Mouse (Mus musculus) cerebellum, adult 2 months (tissue): ENCODE measurements around the gene Ascl3. TPM values are rescaled to one million over a fixed set of nuclear protein-coding genes. Genes with fewer than 3 reads are reported as not detected.

Experiments
- DNase-seq, 2 experiments: peaks; one replicate each; pipeline ENCODE4 v3.0.0; 2021
- H3K27ac ChIP-seq: fragments of 200-500 bp; 2 replicates; pipeline ENCODE4 v1.5.1; 2012; ENCODE audit warnings: low read length, control low read depth, inconsistent platforms; ENCODE audit not compliant: insufficient read depth
- H3K27me3 ChIP-seq: fragments of 200-500 bp; 2 replicates; pipeline ENCODE4 v1.6.1; 2012; ENCODE audit warnings: inconsistent platforms, mild to moderate bottlenecking, low read length, moderate library complexity; ENCODE audit not compliant: control insufficient read depth, insufficient read depth
- H3K4me1 ChIP-seq: fragments of 200-500 bp; 2 replicates; pipeline ENCODE4 v1.6.1; 2011; ENCODE audit warnings: low read length; ENCODE audit not compliant: control insufficient read depth, insufficient read depth
- H3K4me3 ChIP-seq: fragments of 200-500 bp; replicated peaks from 2 replicates; pipeline ENCODE3; 2011; ENCODE audit warnings: mild to moderate bottlenecking, low read depth, low read length, control low read depth; ENCODE audit not compliant: insufficient read depth
- CTCF ChIP-seq: fragments of 200-500 bp; IDR thresholded peaks from 2 replicates; pipeline ENCODE4 v1.5.1; 2011; ENCODE audit warnings: low read depth, mild to moderate bottlenecking, control low read depth, low read length, moderate library complexity, borderline replicate concordance; ENCODE audit not compliant: insufficient read depth
- POLR2A ChIP-seq: fragments of 200-500 bp; IDR thresholded peaks from 2 replicates; pipeline ENCODE4 v1.6.1; 2011; ENCODE audit warnings: low read length, control low read depth, borderline replicate concordance; ENCODE audit not compliant: insufficient read depth
- WGBS: fragments of 180-500 bp; shearing (Covaris S2); methylation state at CpG from one replicate; pipeline ENCODE4 v1.1.7; 2018; 5-methylcytosine and 5-hydroxymethylcytosine counted together
- polyA plus RNA-seq: library from polyadenylated mRNA; depleted of rRNA; stranded (reverse); fragments of >200 nt; gene quantifications from 2 replicates; pipeline ENCODE4 v1.2.3, GENCODE M21; 2012; rRNA removed

The Ascl3 gene
- polyA plus RNA-seq, 1 experiment: 0.39 TPM

GRCm38 (mm10) chr7:109690101-109690500, 41.4 kb downstream of the Ascl3 start:
- TF ChIP-seq POLR2A (no peak), CTCF (no peak)
- WGBS: 91% methylated on average over 3 of the region's 3 CpGs
- H3K4me3 ChIP-seq: no peak overlapping the region
- no peak overlapping the region for H3K27ac ChIP-seq
- DNase-seq: no peak
- H3K4me1 ChIP-seq: no peaks in the 10 kb centered on the region
- H3K27me3 ChIP-seq: no peaks in the 10 kb centered on the region

DNA sequence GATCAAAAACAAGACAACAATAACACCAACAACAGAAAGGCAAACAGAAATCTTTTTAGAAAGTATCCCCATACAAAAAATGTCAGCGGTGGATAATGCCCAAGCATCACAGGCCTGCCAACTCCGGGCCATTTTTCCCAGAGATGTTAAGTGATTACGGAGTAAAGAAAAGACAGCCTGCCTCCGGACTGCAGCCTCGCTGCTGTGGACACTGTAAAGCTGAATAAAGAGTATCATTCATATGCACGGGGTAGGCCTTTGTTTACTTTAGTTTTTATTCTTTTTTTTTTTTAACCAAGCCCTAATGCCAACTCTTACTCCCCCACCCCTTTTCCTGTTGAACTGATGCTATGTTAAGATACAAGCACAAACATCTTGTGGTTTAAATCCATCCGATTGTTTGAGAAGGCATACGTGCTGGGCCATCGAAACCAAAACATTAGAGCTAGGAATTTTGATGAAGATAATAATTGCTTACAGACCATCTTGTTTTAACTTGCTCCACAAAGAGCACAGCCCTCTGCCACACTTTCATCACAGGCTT, 44.9 kb downstream of the Ascl3 start:
- no peak overlapping the region for H3K4me3 ChIP-seq
- no peak for DNase-seq
- no peaks in the 10 kb centered on the region for H3K27me3 ChIP-seq
- TF ChIP-seq POLR2A: no peak
- no peak for TF ChIP-seq CTCF
- 64% methylated on average over 9 of the region's 9 CpGs for WGBS
- H3K27ac ChIP-seq: no peak overlapping the region
- H3K4me1 ChIP-seq: no peaks in the 10 kb centered on the region

DNA sequence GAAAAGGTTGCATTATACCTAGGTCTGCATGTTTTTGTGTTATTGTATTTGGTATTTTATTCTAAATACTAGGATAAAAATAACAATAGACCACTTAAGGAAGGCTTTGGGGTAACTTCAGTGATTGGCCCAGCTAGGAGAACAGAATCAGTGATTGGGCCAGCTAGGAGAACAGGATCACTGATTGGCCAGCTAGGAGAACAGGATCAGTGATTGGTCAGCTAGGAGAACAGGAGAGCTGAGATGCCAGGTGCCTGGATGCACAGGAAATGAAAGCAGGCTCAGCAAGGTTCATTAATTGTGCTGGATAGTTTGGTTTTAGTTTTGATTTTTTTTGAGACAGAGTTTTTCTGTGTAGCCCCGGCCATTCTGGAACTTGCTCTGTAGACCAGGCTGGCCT, 50.6 kb downstream of the Ascl3 start:
- Histone ChIP-seq H3K4me1 (no peaks in the 10 kb centered on the region), H3K27ac (no peak overlapping the region), H3K27me3 (no peaks in the 10 kb centered on the region), H3K4me3 (no peak overlapping the region)
- WGBS: 95% methylated on average over 1 of the region's 1 CpGs
- no peak for DNase-seq
- TF ChIP-seq POLR2A (no peak), CTCF (no peak)

DNA sequence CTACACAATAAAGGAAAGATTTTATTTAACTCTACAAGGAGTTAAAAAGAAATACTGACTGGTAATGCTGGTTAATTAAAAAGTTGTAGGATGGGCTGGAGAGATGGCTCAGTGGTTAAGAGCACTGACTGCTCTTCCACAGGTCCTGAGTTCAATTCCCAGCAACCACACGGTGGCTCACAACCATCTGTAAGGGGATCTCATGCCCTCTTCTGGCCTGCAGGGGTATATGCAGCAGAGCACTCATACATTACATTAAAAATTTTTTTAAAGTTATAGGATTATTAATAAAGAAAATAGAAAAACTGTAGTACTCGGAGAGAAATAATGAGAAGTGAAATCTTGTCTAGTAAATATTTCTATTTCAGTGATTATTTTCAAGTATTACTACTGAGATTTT, 51.2 kb downstream of the Ascl3 start:
- no peaks in the 10 kb centered on the region for H3K27me3 ChIP-seq
- DNase-seq: no peak
- H3K27ac ChIP-seq: no peak overlapping the region
- WGBS: 93% methylated on average over 2 of the region's 2 CpGs
- TF ChIP-seq POLR2A (no peak), CTCF (no peak)
- no peaks in the 10 kb centered on the region for H3K4me1 ChIP-seq
- no peak overlapping the region for H3K4me3 ChIP-seq

Other genes starting within 250 kb of the Ascl3 start
- gene Trim66, start 223.6 kb downstream of the Ascl3 start, polyA plus RNA-seq: 11.3 and 11.6 TPM in 2 replicates
- 299 and 318 TPM in 2 replicates for gene Rpl27a, start 212.6 kb downstream of the Ascl3 start, polyA plus RNA-seq
- gene St5, start 28.1 kb downstream of the Ascl3 start, polyA plus RNA-seq: 43.8 and 44.8 TPM in 2 replicates
- 6.7 and 6.9 TPM in 2 replicates for gene Akip1, start 28.0 kb downstream of the Ascl3 start, polyA plus RNA-seq
- 0.16 and 0.20 TPM in 2 replicates for gene BC051019, start 7.9 kb downstream of the Ascl3 start, polyA plus RNA-seq
- 135 and 140 TPM in 2 replicates for gene Tmem9b, start 21.1 kb upstream of the Ascl3 start, polyA plus RNA-seq
- gene Nrip3, start 50.3 kb upstream of the Ascl3 start, polyA plus RNA-seq: 46.6 and 52.8 TPM in 2 replicates
- gene Scube2, start 134.0 kb upstream of the Ascl3 start, polyA plus RNA-seq: 0.26 and 0.33 TPM in 2 replicates
- gene Dennd5a, start 228.7 kb upstream of the Ascl3 start, polyA plus RNA-seq: 270 TPM in 2 replicates